Mouse (Mus musculus) olfactory bulb, adult 2 months (tissue): ENCODE measurements around the gene Cd68. TPM values are rescaled to one million over a fixed set of nuclear protein-coding genes. Genes with fewer than 3 reads are reported as not detected.
A peak's percentile ranks its signal among the peaks of the same experiment; 100 is the strongest.
"Not testable (repeated sequence)": the region's sequence is repeated elsewhere in the genome, so short reads cannot be mapped to it uniquely, and the experiment has no call there.

ENCODE experiments used
- H3K27ac ChIP-seq: fragments of 200-500 bp; 2 replicates; pipeline ENCODE4 v1.5.1; 2012; ENCODE audit warnings: low read depth, low read length; ENCODE audit not compliant: insufficient read depth
- H3K4me1 ChIP-seq: fragments of 200-500 bp; 2 replicates; pipeline ENCODE4 v1.6.1; 2012; ENCODE audit warnings: low read length; ENCODE audit not compliant: control insufficient read depth, insufficient read depth
- H3K4me3 ChIP-seq: fragments of 200-500 bp; 2 replicates; pipeline ENCODE4 v1.5.1; 2012; ENCODE audit warnings: mild to moderate bottlenecking, low read depth, low read length, moderate library complexity; ENCODE audit not compliant: insufficient read depth
- CTCF ChIP-seq: fragments of 200-500 bp; IDR thresholded peaks from 2 replicates; pipeline ENCODE4 v1.5.1; 2012; ENCODE audit warnings: low read depth, mild to moderate bottlenecking, low read length, moderate library complexity; ENCODE audit not compliant: insufficient read depth
- POLR2A ChIP-seq: fragments of 200-500 bp; IDR thresholded peaks from 2 replicates; pipeline ENCODE4 v1.6.1; 2012; ENCODE audit warnings: mild to moderate bottlenecking, low read depth, low read length, moderate library complexity; ENCODE audit not compliant: insufficient read depth
- WGBS: fragments of 180-500 bp; shearing (Covaris S2); methylation state at CpG from one replicate; pipeline ENCODE4 v1.1.7; 2018; 5-methylcytosine and 5-hydroxymethylcytosine counted together
- polyA plus RNA-seq: library from polyadenylated mRNA; stranded (reverse); fragments of >200 nt; gene quantifications from 2 replicates; pipeline ENCODE4 v1.2.4, GENCODE M21; 2012; ENCODE audit warnings: low replicate concordance; ENCODE audit not compliant: missing spikeins, insufficient read depth, insufficient read length

The Cd68 gene
- polyA plus RNA-seq, 1 experiment: not detected

DNA sequence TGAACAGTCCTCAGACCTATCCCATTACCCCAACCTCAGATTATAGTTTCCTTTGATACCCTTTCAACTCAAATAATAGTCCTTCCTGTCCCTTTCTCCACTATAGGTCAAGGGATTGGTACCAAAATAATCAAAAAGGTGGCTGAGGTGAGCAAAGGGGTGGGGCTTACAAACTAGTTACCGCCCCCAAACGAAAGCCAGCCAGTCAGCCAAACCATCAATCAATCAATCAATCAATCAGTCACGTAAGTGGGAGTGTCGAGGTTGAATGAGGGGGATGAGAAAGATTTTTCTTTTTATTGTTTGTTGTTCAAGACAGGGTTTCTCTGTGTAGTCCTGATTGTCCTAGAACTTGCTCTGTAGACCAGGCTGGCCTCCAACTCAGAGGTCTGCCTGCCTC is 42.9 kb downstream of the Cd68 start:
- WGBS: 75% methylated on average over 4 of the region's 4 CpGs
- Histone ChIP-seq H3K27ac (no peak overlapping the region), H3K4me3 (no peak overlapping the region), H3K4me1 (peaks cover 8% of the 10 kb centered on the region; the same call in 1 of the 2 replicates)
- TF ChIP-seq CTCF: no peak
- no peak for TF ChIP-seq POLR2A

DNA sequence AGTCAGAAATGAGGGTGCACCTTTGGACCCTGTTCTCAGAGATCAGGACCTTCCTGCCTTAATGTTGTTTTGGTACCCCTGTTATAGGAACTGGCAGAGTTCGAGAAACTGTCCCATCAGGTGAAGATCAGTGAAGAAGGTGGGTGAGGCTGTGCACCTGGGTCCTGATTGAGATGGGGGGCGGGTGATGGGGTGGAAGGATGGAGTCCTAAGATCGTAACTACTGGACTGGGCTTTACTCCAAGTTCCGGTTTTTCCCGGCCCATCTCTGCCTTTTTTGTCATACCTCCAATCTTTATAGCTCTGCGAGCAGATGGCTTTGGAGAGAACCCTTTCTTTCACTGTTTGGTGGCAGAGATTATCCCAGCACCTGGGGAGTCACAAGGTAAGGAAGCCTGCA is 43.5 kb downstream of the Cd68 start:
- peak overlapping the region; percentile 71 for H3K4me3 ChIP-seq
- TF ChIP-seq POLR2A (no peak), CTCF (no peak)
- no peak overlapping the region for H3K27ac ChIP-seq
- WGBS: 13% methylated on average over 6 of the region's 6 CpGs
- H3K4me1 ChIP-seq: peaks cover 8% of the 10 kb centered on the region; the same call in 1 of the 2 replicates

DNA sequence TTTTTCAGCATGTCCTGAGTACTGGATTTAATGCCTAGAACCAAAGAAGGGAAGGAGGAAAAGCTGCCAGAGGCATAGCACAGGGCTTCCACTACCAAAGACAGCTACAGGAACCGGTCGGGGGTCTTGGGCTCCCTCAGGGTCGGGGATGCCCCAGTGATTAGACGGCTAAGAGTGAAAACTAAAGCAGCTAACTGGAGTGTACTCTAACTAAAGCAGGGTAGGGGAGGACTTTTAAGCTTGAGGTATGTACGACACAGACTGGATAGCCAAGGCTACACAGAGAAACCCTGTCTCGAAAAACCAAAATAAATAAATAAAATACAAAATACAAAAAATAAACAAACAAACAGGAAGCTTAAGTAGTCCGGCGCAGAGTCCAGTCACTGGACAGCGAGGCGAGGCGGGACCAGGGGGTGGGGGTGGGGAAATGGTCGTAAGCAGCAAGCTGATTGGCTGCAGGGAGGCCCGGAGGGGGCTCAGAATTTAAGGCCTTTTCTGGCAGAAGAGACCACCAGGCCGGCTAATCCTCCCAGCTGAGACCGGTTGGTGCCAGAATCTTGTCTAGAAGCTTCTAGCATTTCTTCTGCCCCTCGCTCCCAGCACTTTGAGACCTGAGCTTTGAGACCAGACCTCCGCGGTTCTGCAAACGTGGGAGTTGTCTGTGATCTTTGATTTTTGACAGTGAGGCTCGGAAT is 44.2 kb downstream of the Cd68 start, which contains the start of gene Sat2:
Sat2 (plus strand) TSS at position 454 of the 698 bp plus-strand sequence.
- peaks cover 8% of the 10 kb centered on the region; the same call in 1 of the 2 replicates for H3K4me1 ChIP-seq
- WGBS: 2% methylated on average over 20 of the region's 20 CpGs
- H3K27ac ChIP-seq: peak within 1 kb of the TSS; percentile 52; the same call in 1 of the 2 replicates
- H3K4me3 ChIP-seq: peak within 1 kb of the TSS; percentile 71
- no peak for TF ChIP-seq CTCF
- TF ChIP-seq POLR2A: no peak

DNA sequence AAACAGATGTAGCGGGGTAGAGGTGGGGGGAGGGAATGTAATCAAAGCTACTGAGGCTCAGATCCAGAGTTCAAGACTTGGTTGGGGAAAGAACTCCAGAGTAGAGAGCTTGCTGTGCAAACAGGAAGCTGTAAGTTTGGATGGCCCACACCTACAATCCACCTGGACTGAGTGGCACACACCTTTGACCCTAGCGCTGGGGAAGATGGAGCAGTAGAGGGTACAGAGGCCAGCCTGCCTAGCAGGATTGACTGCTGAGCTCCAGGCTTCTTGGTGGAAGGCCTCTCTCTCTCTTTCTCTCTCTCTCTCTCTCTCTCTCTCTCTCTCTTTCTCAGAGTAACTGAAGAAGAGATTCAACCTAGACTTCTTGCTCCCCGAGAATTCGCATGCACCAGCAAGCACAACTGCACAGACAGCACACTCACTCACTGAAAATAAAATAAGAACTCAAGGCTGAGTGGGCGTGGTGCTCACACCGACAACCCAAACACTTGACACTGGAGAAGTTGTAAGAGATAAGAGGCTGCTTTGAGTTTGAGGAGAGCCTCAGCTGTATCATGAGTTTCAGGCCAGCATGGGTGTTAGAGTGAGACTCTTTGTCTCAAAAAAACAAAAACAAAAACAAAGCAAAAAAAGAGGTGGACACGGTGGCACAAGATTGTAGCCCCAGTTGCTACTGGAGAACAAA is 45.4 kb downstream of the Cd68 start:
- Histone ChIP-seq H3K27ac (no peak overlapping the region), H3K4me3 (no peak overlapping the region), H3K4me1 (peaks cover 8% of the 10 kb centered on the region; the same call in 1 of the 2 replicates)
- WGBS: 69% methylated on average over 7 of the region's 7 CpGs
- TF ChIP-seq POLR2A (no peak), CTCF (no peak)

GRCm38 (mm10) chr11:69617805-69618204 is 48.1 kb downstream of the Cd68 start, which contains the start of gene Shbg:
TSS of gene Shbg (minus strand) at chr11:69617905.
- no peak within 1 kb of the TSS for H3K4me3 ChIP-seq
- peaks cover 10% of the 10 kb centered on the region for H3K4me1 ChIP-seq
- TF ChIP-seq POLR2A: no peak
- no peak for TF ChIP-seq CTCF
- WGBS: 79% methylated on average over 5 of the region's 5 CpGs
- H3K27ac ChIP-seq: no peak within 1 kb of the TSS

- WGBS: 50% methylated on average over 10 of the region's 10 CpGs
- no peak overlapping the region for H3K4me3 ChIP-seq
- H3K27ac ChIP-seq: no peak overlapping the region
- TF ChIP-seq CTCF (no peak), POLR2A (no peak)
- peaks cover 7% of the 10 kb centered on the region for H3K4me1 ChIP-seq
These were observed 49.2 kb downstream of the Cd68 start for GRCm38 (mm10) chr11:69616781-69617180.

- WGBS: 35% methylated on average over 11 of the region's 11 CpGs
These were observed 51.7 kb downstream of the Cd68 start for GRCm38 (mm10) chr11:69614257-69614588.

More at GRCm38 (mm10) chr11:69614257-69614588, 51.7 kb downstream of the Cd68 start:
- not testable (repeated sequence) for H3K4me3 ChIP-seq, H3K27ac ChIP-seq, H3K4me1 ChIP-seq

Other genes with a start within 250 kb of the Cd68 start
- gene Dnah2, start 117.0 kb downstream of the Cd68 start, polyA plus RNA-seq: not detected in 2 replicates
- gene Efnb3, start 105.9 kb downstream of the Cd68 start, polyA plus RNA-seq: not detected in 2 replicates
- gene Wrap53, start 85.9 kb downstream of the Cd68 start, polyA plus RNA-seq: not detected in 2 replicates
- gene Trp53, start 85.8 kb downstream of the Cd68 start, polyA plus RNA-seq: not detected in 2 replicates
- gene Atp1b2, start 60.2 kb downstream of the Cd68 start, polyA plus RNA-seq: 162 TPM in 1 of 2 replicates, not detected in the other
- gene Shbg, start 48.2 kb downstream of the Cd68 start, polyA plus RNA-seq: not detected in 2 replicates
- not detected in 2 replicates for gene Sat2, start 44.1 kb downstream of the Cd68 start, polyA plus RNA-seq
- gene Fxr2, start 33.2 kb downstream of the Cd68 start, polyA plus RNA-seq: not detected in 2 replicates
- gene Sox15, start 10.8 kb downstream of the Cd68 start, polyA plus RNA-seq: not detected in 2 replicates
- not detected in 2 replicates for gene Mpdu1, start 3.5 kb downstream of the Cd68 start, polyA plus RNA-seq
- gene Eif4a1, start 6.3 kb upstream of the Cd68 start, polyA plus RNA-seq: 796 TPM in 1 of 2 replicates, not detected in the other
- not detected in 2 replicates for gene Senp3, start 15.9 kb upstream of the Cd68 start, polyA plus RNA-seq
- gene Tnfsf13, start 19.6 kb upstream of the Cd68 start, polyA plus RNA-seq: not detected in 2 replicates
- not detected in 2 replicates for gene Tnfsf12, start 29.7 kb upstream of the Cd68 start, polyA plus RNA-seq
- gene Tnfsfm13, start 29.9 kb upstream of the Cd68 start, polyA plus RNA-seq: not detected in 2 replicates
- gene Polr2a, start 92.5 kb upstream of the Cd68 start, polyA plus RNA-seq: 105 TPM in 2 replicates
- gene Slc35g3, start 95.8 kb upstream of the Cd68 start, polyA plus RNA-seq: not detected in 2 replicates
- gene Zbtb4, start 99.8 kb upstream of the Cd68 start, polyA plus RNA-seq: 250 TPM in 1 of 2 replicates, not detected in the other
- gene Chrnb1, start 129.8 kb upstream of the Cd68 start, polyA plus RNA-seq: not detected in 2 replicates
- not detected in 2 replicates for gene Fgf11, start 135.7 kb upstream of the Cd68 start, polyA plus RNA-seq
- gene Tmem102, start 139.5 kb upstream of the Cd68 start, polyA plus RNA-seq: not detected in 2 replicates
- not detected in 2 replicates for gene Gm39566, start 149.1 kb upstream of the Cd68 start, polyA plus RNA-seq
- not detected in 2 replicates for gene Spem2, start 152.3 kb upstream of the Cd68 start, polyA plus RNA-seq
- gene Spem1, start 156.0 kb upstream of the Cd68 start, polyA plus RNA-seq: not detected in 2 replicates
- gene Nlgn2, start 171.6 kb upstream of the Cd68 start, polyA plus RNA-seq: 82.2 TPM in 1 of 2 replicates, not detected in the other
- gene Tmem256, start 172.4 kb upstream of the Cd68 start, polyA plus RNA-seq: not detected in 2 replicates
- gene Plscr3, start 180.2 kb upstream of the Cd68 start, polyA plus RNA-seq: not detected in 2 replicates
- not detected in 2 replicates for gene Tnk1, start 192.6 kb upstream of the Cd68 start, polyA plus RNA-seq
- not detected in 2 replicates for gene Tmem95, start 211.9 kb upstream of the Cd68 start, polyA plus RNA-seq
- not detected in 2 replicates for gene Kctd11, start 215.3 kb upstream of the Cd68 start, polyA plus RNA-seq
- gene Acap1, start 229.4 kb upstream of the Cd68 start, polyA plus RNA-seq: 120 TPM in 1 of 2 replicates, not detected in the other
- not detected in 2 replicates for gene 2810408A11Rik, start 234.8 kb upstream of the Cd68 start, polyA plus RNA-seq
- gene Neurl4, start 234.9 kb upstream of the Cd68 start, polyA plus RNA-seq: not detected in 2 replicates
- gene Gps2, start 247.7 kb upstream of the Cd68 start, polyA plus RNA-seq: not detected in 2 replicates